Mouse (Mus musculus) hindbrain, embryonic 16.5 days (tissue): ENCODE measurements around the gene Ssbp2. TPM values are rescaled to one million over a fixed set of nuclear protein-coding genes. Genes with fewer than 3 reads are reported as not detected.

Source experiments
- ATAC-seq: fragments of 200-750 bp; cut with Nextera tagmentation; 2 replicates; pipeline ENCODE4 v1.8.0; 2017; ENCODE audit warnings: moderate TSS enrichment, moderate library complexity
- H3K27ac ChIP-seq: fragments of 300-500 bp; sonication (generic); 2 replicates; pipeline ENCODE4 v1.5.1; 2014; ENCODE audit warnings: low read depth, mild to moderate bottlenecking, control low read depth, low read length, moderate library complexity
- H3K27me3 ChIP-seq: fragments of 300-500 bp; sonication (generic); replicated peaks from 2 replicates; pipeline ENCODE4 v1.6.1; 2014; ENCODE audit warnings: low read length; ENCODE audit not compliant: control insufficient read depth, insufficient read depth
- H3K36me3 ChIP-seq: fragments of 300-500 bp; sonication (generic); 2 replicates; pipeline ENCODE4 v1.6.1; 2014; ENCODE audit warnings: mild to moderate bottlenecking, low read length, moderate library complexity, mixed read lengths; ENCODE audit not compliant: control insufficient read depth, insufficient read depth
- H3K4me1 ChIP-seq: fragments of 300-500 bp; sonication (generic); 2 replicates; pipeline ENCODE4 v1.6.1; 2014; ENCODE audit warnings: low read depth, low read length; ENCODE audit not compliant: control insufficient read depth, insufficient read depth
- H3K4me2 ChIP-seq: fragments of 300-500 bp; sonication (generic); 2 replicates; pipeline ENCODE4 v1.6.1; 2014; ENCODE audit warnings: mild to moderate bottlenecking, low read length, control low read depth, moderate library complexity
- H3K4me3 ChIP-seq: fragments of 300-500 bp; sonication (generic); 2 replicates; pipeline ENCODE4 v1.5.1; 2014; ENCODE audit warnings: mild to moderate bottlenecking, low read length, control low read depth, moderate library complexity
- H3K9ac ChIP-seq: fragments of 300-500 bp; sonication (generic); 2 replicates; pipeline ENCODE4 v1.6.1; 2014; ENCODE audit warnings: low read depth, mild to moderate bottlenecking, control low read depth, low read length, moderate library complexity
- H3K9me3 ChIP-seq: fragments of 300-500 bp; sonication (generic); 2 replicates; pipeline ENCODE4 v1.6.1; 2014; ENCODE audit warnings: mild to moderate bottlenecking, low read length, moderate library complexity; ENCODE audit not compliant: control insufficient read depth
- WGBS: fragments of 180-500 bp; shearing (Covaris S2); extraction: QIAGEN DNeasy Blood & Tissue Kit; methylation state at CpG from one replicate; pipeline ENCODE4 v1.1.7; 2014; 5-methylcytosine and 5-hydroxymethylcytosine counted together
- polyA plus RNA-seq: library from polyadenylated mRNA; unstranded; fragments of >200 nt; fragmentation: Nextera tagmentation; extraction: Ambion mirVana; gene quantifications from 2 replicates; pipeline ENCODE4 v1.2.1, GENCODE M21; 2015

Ssbp2 gene
- 197 and 209 TPM in 2 replicates for polyA plus RNA-seq

DNA sequence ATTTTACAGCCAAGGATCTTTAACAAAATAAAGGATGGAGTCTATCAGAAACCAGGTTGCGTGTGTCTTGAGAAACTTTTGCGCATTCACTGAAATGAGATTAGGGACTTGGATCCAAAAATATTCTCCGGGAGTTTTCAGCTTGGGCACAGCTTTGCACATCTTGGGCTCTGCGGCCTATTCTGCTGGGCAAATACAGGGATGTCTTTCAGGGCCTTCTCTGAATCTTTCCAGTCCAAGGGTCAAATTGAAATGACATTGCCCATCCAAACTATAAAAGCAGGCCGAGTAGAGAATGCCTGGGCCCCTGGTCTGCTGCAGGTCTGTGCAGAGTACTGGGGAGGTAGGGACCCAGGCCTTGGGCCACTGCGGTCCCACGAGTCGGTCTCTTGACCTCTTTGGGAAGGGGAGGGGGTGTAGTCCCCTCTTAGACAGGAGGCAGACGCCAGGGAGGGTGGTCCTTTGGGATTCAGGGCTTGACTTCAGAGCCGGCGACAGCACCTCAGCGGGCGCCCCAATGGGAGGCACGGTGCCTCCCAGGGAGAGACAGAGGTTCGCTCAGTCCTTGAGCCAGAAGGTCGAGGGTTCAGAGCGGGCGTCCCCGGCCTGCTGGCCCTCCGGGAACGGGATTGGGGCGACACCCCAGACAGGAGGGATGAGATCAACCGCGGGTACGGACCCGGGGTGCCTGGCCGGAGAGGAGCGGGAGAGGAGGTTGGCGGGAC lies at the start of gene Ssbp2:
Ssbp2 (plus strand) TSS at position 388 of the 725 bp plus-strand sequence.
- H3K9ac ChIP-seq = peak within 1 kb of the TSS; percentile 88
- H3K36me3 ChIP-seq = no peaks in the 10 kb centered on the region
- 5% methylated on average over 26 of the region's 29 CpGs for WGBS
- H3K4me3 ChIP-seq = peak within 1 kb of the TSS; percentile 96
- H3K9me3 ChIP-seq = no peaks in the 10 kb centered on the region
- H3K4me2 ChIP-seq = peak within 1 kb of the TSS; percentile 85
- ATAC-seq = peak; percentile 51; the same call in 1 of the 2 replicates
- H3K27me3 ChIP-seq = no peaks in the 10 kb centered on the region
- peaks cover 16% of the 10 kb centered on the region for H3K4me1 ChIP-seq
- peak within 1 kb of the TSS; percentile 97 for H3K27ac ChIP-seq

DNA sequence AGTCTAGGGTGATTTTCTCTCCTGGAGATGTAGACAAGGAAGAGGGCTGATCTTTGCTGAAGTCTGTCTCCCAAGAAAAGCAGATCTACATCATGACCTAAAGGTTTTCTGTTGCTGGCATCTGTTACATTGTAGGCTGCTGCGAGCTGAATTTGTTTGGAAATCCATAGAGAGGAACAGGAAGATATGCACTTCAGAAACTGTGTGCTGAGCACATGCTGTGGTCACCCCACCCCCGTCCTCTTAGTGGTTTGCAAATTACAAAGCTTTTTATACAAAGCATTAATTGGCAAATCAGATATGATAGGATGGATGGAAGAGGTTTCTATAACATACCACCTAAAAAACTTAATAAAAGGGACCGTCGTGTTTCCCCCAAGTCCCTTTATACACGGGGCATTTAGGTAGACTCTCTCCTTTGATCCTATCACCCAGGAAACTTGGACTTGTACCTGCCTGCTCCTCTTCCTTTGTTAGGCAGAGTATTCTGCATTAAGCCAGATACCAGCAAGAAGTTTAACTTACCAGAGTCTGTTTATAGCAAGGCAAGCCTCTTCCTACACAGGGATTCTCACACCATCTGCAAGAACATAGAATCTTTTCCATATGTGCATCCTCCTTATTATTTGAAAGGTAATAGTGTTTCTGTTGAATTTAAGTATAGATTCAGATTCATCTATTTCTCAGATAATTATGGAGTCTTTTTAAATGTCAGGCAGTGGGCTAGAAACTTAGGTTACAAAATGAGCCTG lies 46.2 kb upstream of the Ssbp2 start:
- Histone ChIP-seq H3K36me3 (no peaks in the 10 kb centered on the region), H3K9me3 (no peaks in the 10 kb centered on the region), H3K9ac (no peak overlapping the region), H3K4me3 (no peak overlapping the region), H3K4me1 (no peaks in the 10 kb centered on the region), H3K27ac (no peak overlapping the region), H3K27me3 (no peaks in the 10 kb centered on the region), H3K4me2 (no peak overlapping the region)
- WGBS = 86% methylated on average over 5 of the region's 5 CpGs
- no peak for ATAC-seq

DNA sequence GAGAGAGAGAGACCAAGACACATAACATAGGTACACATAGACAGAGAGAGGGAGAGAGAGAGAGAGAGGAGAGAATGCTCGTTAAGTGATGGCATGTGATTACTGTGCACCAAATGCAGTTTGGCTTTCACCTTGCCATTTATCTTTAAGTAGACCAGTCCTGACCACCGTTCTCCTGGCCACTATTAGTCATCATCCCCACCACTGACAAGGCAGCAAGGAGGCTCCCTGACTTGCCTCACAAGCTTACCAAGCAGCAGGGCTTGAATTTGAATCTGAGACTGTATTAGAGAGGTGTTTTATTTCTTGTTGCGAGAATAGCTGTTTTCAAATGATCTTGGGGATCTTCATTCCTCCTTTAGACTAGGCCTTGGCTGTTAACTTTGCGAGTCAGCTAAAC lies 44.2 kb upstream of the Ssbp2 start:
- Histone ChIP-seq H3K9me3 (no peaks in the 10 kb centered on the region), H3K4me3 (no peak overlapping the region), H3K27me3 (no peaks in the 10 kb centered on the region), H3K36me3 (no peaks in the 10 kb centered on the region), H3K9ac (no peak overlapping the region), H3K27ac (no peak overlapping the region; the same call in 1 of the 2 replicates), H3K4me2 (no peak overlapping the region), H3K4me1 (no peaks in the 10 kb centered on the region)
- 87% methylated on average over 4 of the region's 4 CpGs for WGBS
- ATAC-seq = no peak

DNA sequence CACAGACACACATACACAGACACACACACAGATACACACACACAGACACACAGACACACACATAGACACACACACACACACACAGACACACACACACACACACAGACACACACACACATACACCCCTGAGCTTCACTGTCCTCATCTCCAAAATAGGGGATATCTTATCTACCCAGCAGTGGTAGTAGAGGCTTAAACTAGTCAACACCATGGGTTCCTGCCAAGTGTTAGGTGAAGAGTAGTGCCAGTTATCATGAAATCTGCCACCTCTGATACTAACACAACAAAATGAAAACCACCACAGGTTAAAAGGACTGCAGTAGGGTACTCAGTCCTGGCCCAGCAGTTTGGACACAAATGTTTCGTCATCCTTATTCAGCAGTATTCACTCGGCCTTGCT lies 43.4 kb upstream of the Ssbp2 start:
- Histone ChIP-seq H3K4me2 (no peak overlapping the region), H3K4me3 (no peak overlapping the region), H3K9me3 (no peaks in the 10 kb centered on the region), H3K4me1 (peaks cover 6% of the 10 kb centered on the region), H3K36me3 (no peaks in the 10 kb centered on the region), H3K27me3 (no peaks in the 10 kb centered on the region), H3K9ac (no peak overlapping the region), H3K27ac (no peak overlapping the region)
- WGBS = 80% methylated on average over 2 of the region's 2 CpGs
- ATAC-seq = no peak

DNA sequence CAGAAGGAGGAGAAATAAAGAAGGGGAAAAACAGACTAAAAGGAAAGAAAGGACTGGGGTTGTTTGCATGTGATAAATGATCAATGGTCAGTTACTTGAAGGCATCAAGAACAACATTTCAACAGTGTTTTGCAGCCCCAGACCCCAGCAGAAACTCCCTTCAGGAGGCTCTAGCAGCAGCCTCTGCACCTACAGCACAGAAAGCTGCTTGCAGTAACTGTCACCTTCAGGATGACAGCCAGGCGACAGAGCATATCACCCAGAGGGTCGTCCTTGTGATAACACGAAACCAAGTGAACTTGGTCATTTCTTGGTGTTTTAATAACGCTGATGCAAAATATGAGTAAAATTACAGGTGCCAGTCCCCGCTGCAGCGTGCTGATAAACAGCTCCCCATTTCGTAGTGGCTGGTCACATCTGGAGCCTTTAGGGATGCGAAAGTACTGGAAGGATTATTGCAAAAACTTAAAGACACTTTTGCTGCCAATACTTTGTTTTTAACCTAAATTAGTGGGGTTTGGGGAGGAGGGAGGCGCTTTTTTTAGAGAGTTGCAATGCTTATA lies 38.6 kb upstream of the Ssbp2 start:
- peak overlapping the region; percentile 35 for H3K4me2 ChIP-seq
- H3K9ac ChIP-seq = no peak overlapping the region
- H3K4me1 ChIP-seq = peaks cover 6% of the 10 kb centered on the region
- no peak overlapping the region; the same call in 1 of the 2 replicates for H3K27ac ChIP-seq
- no peak overlapping the region for H3K4me3 ChIP-seq
- peak; percentile 80 for ATAC-seq
- H3K36me3 ChIP-seq = no peaks in the 10 kb centered on the region
- no peaks in the 10 kb centered on the region for H3K9me3 ChIP-seq
- no peaks in the 10 kb centered on the region for H3K27me3 ChIP-seq
- 26% methylated on average over 9 of the region's 9 CpGs for WGBS

DNA sequence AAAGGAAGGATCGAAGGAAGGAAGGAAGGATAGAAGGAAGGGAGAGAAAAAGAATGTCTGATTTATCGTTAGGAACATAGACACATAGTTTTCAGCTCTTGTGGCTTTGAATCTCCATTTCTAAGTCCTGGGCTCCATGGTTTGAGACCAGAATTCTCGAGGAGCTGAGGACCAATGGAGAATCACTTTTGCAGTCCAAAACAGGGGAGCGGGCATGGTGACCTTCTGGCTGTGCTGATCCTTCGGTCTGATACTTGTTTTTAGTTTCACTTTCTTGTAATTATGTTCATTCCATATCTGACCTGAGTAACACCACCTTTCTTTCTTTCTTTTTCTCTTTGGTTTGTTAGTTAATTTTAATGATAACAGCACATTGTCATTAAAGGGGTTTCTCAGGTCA lies 29.2 kb upstream of the Ssbp2 start:
- Histone ChIP-seq H3K4me3 (no peak overlapping the region), H3K9ac (no peak overlapping the region), H3K9me3 (no peaks in the 10 kb centered on the region), H3K36me3 (no peaks in the 10 kb centered on the region), H3K27me3 (no peaks in the 10 kb centered on the region), H3K4me2 (no peak overlapping the region), H3K27ac (no peak overlapping the region), H3K4me1 (peaks cover 9% of the 10 kb centered on the region)
- WGBS = 70% methylated on average over 5 of the region's 5 CpGs
- ATAC-seq = no peak

DNA sequence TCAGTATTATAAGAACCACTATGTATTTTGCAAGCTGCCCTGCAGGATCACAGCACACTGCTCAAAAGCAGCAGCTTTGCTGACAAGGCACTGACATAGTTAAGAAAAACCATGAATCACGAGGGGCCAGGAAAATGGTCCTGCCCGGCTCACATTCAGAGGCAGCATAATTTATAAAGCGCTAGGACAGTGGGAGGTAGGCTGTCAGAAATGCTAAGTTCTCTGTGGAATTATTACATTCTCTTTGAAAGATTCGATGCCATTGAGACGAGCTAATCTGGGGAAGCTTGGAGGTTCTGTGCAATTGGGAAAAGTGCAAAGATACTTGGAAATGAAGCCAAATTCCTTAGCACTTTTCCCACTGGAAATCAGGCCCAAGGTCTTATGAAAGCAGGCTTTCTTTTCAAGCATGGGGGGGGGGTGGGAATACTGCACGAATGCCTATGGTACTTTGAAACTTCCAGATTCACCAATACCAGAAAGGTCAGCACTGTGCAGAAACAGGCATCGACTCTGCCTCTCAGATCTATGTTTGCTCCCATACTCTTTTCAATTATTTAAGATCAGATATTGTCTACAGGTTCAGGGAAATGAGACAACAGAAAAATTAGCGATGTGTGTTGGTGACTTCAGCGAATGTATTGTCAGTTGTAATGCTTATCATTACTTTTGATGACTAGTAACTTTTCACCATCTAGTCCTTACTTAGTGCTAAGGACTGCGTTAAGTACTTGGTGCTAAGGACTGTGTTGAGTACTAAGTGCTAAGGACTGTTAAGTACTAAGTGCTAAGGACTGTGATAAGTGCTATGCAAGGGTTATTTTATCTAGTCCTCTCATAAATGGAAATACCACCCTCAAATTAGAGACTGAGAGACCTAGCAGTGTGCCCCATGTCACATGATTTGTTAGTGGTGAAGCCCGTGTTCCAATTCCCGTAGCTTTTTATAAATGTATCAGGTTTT lies 28.4 kb upstream of the Ssbp2 start:
- 46% methylated on average over 12 of the region's 12 CpGs for WGBS
- ATAC-seq = peak; percentile 58; the same call in 1 of the 2 replicates
- Histone ChIP-seq H3K9ac (no peak overlapping the region), H3K27me3 (no peaks in the 10 kb centered on the region), H3K4me3 (no peak overlapping the region), H3K4me1 (peaks cover 9% of the 10 kb centered on the region), H3K9me3 (no peaks in the 10 kb centered on the region), H3K27ac (0 out of 2 replicates have a peak overlapping the region, but pooled peaks have one; percentile 4), H3K36me3 (no peaks in the 10 kb centered on the region), H3K4me2 (no peak overlapping the region)

DNA sequence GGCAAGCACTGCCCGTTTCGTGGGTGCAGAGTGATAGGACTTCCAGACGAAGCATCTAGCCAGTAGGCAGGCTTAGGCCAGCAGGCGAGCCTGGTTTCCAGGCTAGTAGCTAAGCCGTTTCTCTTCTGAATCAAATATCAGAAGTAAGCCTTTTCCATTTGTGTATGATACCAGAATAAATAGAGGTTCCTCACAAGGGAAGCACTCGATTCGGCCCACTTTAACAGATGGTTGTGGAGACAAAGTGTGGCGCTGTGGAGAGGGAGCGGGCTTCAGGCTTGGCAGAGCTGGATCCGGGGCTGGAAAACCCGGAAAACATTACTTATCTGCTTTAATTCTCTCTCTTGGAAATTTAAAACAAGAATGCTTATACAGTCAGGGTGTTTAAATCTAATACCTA lies 27.1 kb upstream of the Ssbp2 start:
- Histone ChIP-seq H3K4me1 (peaks cover 9% of the 10 kb centered on the region), H3K36me3 (no peaks in the 10 kb centered on the region), H3K4me3 (no peak overlapping the region), H3K9me3 (no peaks in the 10 kb centered on the region), H3K4me2 (no peak overlapping the region), H3K27me3 (no peaks in the 10 kb centered on the region), H3K27ac (no peak overlapping the region), H3K9ac (no peak overlapping the region)
- WGBS = 78% methylated on average over 11 of the region's 11 CpGs
- no peak for ATAC-seq
